Mouse (Mus musculus) neural tube, embryonic 14.5 days (tissue): Measurements from ENCODE around the gene Fdxacb1. TPM values are rescaled to one million over a fixed set of nuclear protein-coding genes. Genes with fewer than 3 reads are reported as not detected.

ENCODE experiments used
- ATAC-seq: fragments of 200-750 bp; cut with Nextera tagmentation; 2 replicates; pipeline ENCODE4 v1.8.0; 2017; ENCODE audit warnings: low read depth, mild to moderate bottlenecking, moderate TSS enrichment, moderate library complexity
- H3K27ac ChIP-seq: fragments of 300-500 bp; sonication (generic); 2 replicates; pipeline ENCODE4 v1.5.1; 2014; ENCODE audit warnings: low read depth, mild to moderate bottlenecking, control low read depth, low read length, moderate library complexity, mixed read lengths
- H3K27me3 ChIP-seq: fragments of 300-500 bp; sonication (generic); 2 replicates; pipeline ENCODE4 v1.6.1; 2014; ENCODE audit warnings: low read length; ENCODE audit not compliant: control insufficient read depth, insufficient read depth
- H3K36me3 ChIP-seq: fragments of 300-500 bp; sonication (generic); 2 replicates; pipeline ENCODE4 v1.6.1; 2014; ENCODE audit warnings: low read length, mixed read lengths; ENCODE audit not compliant: control insufficient read depth, insufficient read depth
- H3K4me1 ChIP-seq: fragments of 300-500 bp; sonication (generic); 2 replicates; pipeline ENCODE4 v1.6.1; 2014; ENCODE audit warnings: low read length; ENCODE audit not compliant: control insufficient read depth, insufficient read depth
- H3K4me2 ChIP-seq: fragments of 300-500 bp; sonication (generic); 2 replicates; pipeline ENCODE4 v1.6.1; 2014; ENCODE audit warnings: mild to moderate bottlenecking, low read depth, low read length, control low read depth
- H3K4me3 ChIP-seq: fragments of 300-500 bp; sonication (generic); 2 replicates; pipeline ENCODE4 v1.5.1; 2014; ENCODE audit warnings: low read depth, low read length, control low read depth, mixed read lengths
- H3K9ac ChIP-seq: fragments of 300-500 bp; sonication (generic); replicated peaks from 2 replicates; pipeline ENCODE4 v1.6.1; 2014; ENCODE audit warnings: low read depth, mild to moderate bottlenecking, control low read depth, low read length, mixed read lengths
- H3K9me3 ChIP-seq: fragments of 300-500 bp; sonication (generic); 2 replicates; pipeline ENCODE4 v1.6.1; 2016; ENCODE audit warnings: low read length; ENCODE audit not compliant: control insufficient read depth
- WGBS: fragments of 180-500 bp; shearing (Covaris S2); extraction: QIAGEN DNeasy Blood & Tissue Kit; methylation state at CpG from one replicate; pipeline ENCODE4 v1.1.7; 2014; 5-methylcytosine and 5-hydroxymethylcytosine counted together
- polyA plus RNA-seq: library from polyadenylated mRNA; unstranded; fragments of >200 nt; fragmentation: Nextera tagmentation; extraction: Ambion mirVana; gene quantifications from 2 replicates; pipeline ENCODE4 v1.2.1, GENCODE M21; 2014

The Fdxacb1 gene
- polyA plus RNA-seq, 1 experiment from 2014 or later: 11.5 TPM

GRCm38 (mm10) chr9:50811187-50811586 lies 43.2 kb downstream of the Fdxacb1 start:
- Histone ChIP-seq H3K4me3 (no peak overlapping the region), H3K27ac (no peak overlapping the region), H3K9me3 (no peaks in the 10 kb centered on the region), H3K36me3 (peaks cover 29% of the 10 kb centered on the region), H3K4me1 (no peaks in the 10 kb centered on the region), H3K9ac (no peak overlapping the region), H3K4me2 (no peak overlapping the region), H3K27me3 (no peaks in the 10 kb centered on the region)
- 96% methylated on average over 7 of the region's 7 CpGs for WGBS
- no peak for ATAC-seq

DNA sequence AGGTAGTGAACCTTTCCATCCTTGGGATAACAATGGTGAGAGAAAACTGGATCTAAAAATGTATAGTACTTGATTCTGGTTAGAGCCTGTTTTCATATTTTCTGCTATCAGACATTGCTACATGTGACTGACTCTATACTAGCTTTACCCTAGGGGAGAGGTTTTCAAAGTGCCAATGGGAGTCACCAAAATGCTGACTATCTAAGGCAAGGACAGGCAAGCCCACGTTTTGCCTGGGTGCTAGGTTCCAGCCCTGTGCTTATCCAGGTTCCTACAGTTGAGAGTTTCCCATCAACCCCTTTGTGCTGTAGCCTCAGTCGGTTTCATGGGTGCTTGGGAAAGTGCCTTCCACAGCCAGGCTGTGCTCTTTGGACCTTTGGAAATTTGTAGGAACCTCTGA lies 43.7 kb downstream of the Fdxacb1 start:
- H3K36me3 ChIP-seq: peaks cover 27% of the 10 kb centered on the region
- H3K4me1 ChIP-seq: no peaks in the 10 kb centered on the region
- ATAC-seq: no peak
- no peaks in the 10 kb centered on the region for H3K27me3 ChIP-seq
- 70% methylated on average over 2 of the region's 2 CpGs for WGBS
- H3K4me2 ChIP-seq: no peak overlapping the region
- no peak overlapping the region for H3K27ac ChIP-seq
- H3K9ac ChIP-seq: no peak overlapping the region
- no peak overlapping the region for H3K4me3 ChIP-seq
- no peaks in the 10 kb centered on the region for H3K9me3 ChIP-seq

DNA sequence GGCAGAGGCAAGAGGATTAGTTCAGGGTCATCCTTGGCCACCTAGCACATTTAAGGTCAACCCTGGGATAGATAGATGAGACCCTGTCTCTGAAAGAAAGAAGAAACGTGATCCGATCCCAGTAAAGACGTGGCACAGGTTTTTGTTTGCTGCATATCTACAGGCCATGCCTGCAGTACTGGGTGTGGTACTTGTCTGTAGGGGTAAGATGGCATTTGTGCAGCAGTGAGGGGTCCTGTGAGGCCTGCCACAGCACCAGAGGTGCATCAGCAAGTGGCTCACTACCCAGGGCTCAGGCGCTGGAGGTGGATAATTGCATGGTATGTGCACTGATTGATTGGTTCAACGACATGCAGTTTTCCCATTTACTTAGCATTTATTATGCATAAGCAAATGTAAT lies 45.8 kb downstream of the Fdxacb1 start:
- Histone ChIP-seq H3K4me2 (no peak overlapping the region), H3K9ac (no peak overlapping the region), H3K4me3 (no peak overlapping the region), H3K36me3 (peaks cover 16% of the 10 kb centered on the region), H3K4me1 (no peaks in the 10 kb centered on the region), H3K9me3 (no peaks in the 10 kb centered on the region), H3K27ac (no peak overlapping the region), H3K27me3 (no peaks in the 10 kb centered on the region)
- no peak for ATAC-seq
- 95% methylated on average over 5 of the region's 5 CpGs for WGBS

DNA sequence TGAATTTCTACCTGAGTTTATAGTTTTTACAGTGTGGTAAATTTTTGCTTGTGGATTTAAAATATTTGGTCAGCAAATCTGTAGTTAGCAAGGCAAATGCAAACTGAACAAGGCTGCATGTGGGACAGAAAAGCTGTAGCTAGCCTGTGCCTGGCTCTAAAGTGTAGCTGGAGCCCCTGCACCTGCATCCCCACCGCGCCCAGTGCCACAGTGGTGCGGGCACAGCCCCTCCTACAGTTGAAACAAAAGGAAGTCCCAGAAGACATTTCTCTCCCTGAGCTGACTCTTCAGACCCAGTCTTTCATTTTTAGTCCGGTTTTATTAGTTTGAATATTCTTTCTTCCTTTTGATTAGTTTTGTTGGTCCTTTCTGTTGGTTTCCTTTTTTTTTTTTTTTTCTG lies 47.6 kb downstream of the Fdxacb1 start:
- Histone ChIP-seq H3K36me3 (peaks cover 10% of the 10 kb centered on the region; the same call in 1 of the 2 replicates), H3K4me2 (no peak overlapping the region), H3K4me3 (no peak overlapping the region), H3K9me3 (no peaks in the 10 kb centered on the region), H3K9ac (no peak overlapping the region), H3K4me1 (no peaks in the 10 kb centered on the region), H3K27ac (no peak overlapping the region), H3K27me3 (no peaks in the 10 kb centered on the region)
- 98% methylated on average over 4 of the region's 4 CpGs for WGBS
- no peak for ATAC-seq

- H3K4me2 ChIP-seq: no peak overlapping the region
- peaks cover 10% of the 10 kb centered on the region; the same call in 1 of the 2 replicates for H3K36me3 ChIP-seq
- ATAC-seq: no peak
- WGBS: 95% methylated on average over 1 of the region's 1 CpGs
- H3K9ac ChIP-seq: no peak overlapping the region
- no peak overlapping the region for H3K4me3 ChIP-seq
- H3K9me3 ChIP-seq: no peaks in the 10 kb centered on the region
- H3K4me1 ChIP-seq: no peaks in the 10 kb centered on the region
- no peaks in the 10 kb centered on the region for H3K27me3 ChIP-seq
- H3K27ac ChIP-seq: no peak overlapping the region
These were observed 48.5 kb downstream of the Fdxacb1 start for GRCm38 (mm10) chr9:50816512-50816911.

GRCm38 (mm10) chr9:50818050-50818449 lies 50.0 kb downstream of the Fdxacb1 start:
- H3K9ac ChIP-seq: no peak overlapping the region
- no peak overlapping the region for H3K27ac ChIP-seq
- no peak for ATAC-seq
- no peak overlapping the region for H3K4me3 ChIP-seq
- H3K4me1 ChIP-seq: no peaks in the 10 kb centered on the region
- H3K36me3 ChIP-seq: peaks cover 12% of the 10 kb centered on the region
- H3K4me2 ChIP-seq: no peak overlapping the region
- 96% methylated on average over 6 of the region's 6 CpGs for WGBS
- H3K27me3 ChIP-seq: no peaks in the 10 kb centered on the region
- no peaks in the 10 kb centered on the region for H3K9me3 ChIP-seq

GRCm38 (mm10) chr9:50819716-50820115 lies 51.7 kb downstream of the Fdxacb1 start:
- WGBS: 89% methylated on average over 6 of the region's 6 CpGs
- Histone ChIP-seq H3K36me3 (peaks cover 14% of the 10 kb centered on the region), H3K4me3 (no peak overlapping the region), H3K9me3 (no peaks in the 10 kb centered on the region), H3K9ac (no peak overlapping the region), H3K27me3 (no peaks in the 10 kb centered on the region), H3K4me1 (no peaks in the 10 kb centered on the region), H3K4me2 (no peak overlapping the region), H3K27ac (no peak overlapping the region)
- no peak for ATAC-seq

GRCm38 (mm10) chr9:50821651-50822050 lies 53.6 kb downstream of the Fdxacb1 start:
- Histone ChIP-seq H3K9me3 (no peaks in the 10 kb centered on the region), H3K4me1 (no peaks in the 10 kb centered on the region), H3K27me3 (no peaks in the 10 kb centered on the region), H3K36me3 (peaks cover 14% of the 10 kb centered on the region), H3K27ac (no peak overlapping the region), H3K9ac (no peak overlapping the region), H3K4me2 (no peak overlapping the region), H3K4me3 (no peak overlapping the region)
- 87% methylated on average over 6 of the region's 6 CpGs for WGBS
- ATAC-seq: no peak

- H3K9ac ChIP-seq: no peak overlapping the region
- no peaks in the 10 kb centered on the region for H3K27me3 ChIP-seq
- no peak overlapping the region for H3K27ac ChIP-seq
- peaks cover 14% of the 10 kb centered on the region for H3K36me3 ChIP-seq
- 96% methylated on average over 5 of the region's 5 CpGs for WGBS
- no peaks in the 10 kb centered on the region for H3K4me1 ChIP-seq
- no peak for ATAC-seq
- H3K9me3 ChIP-seq: no peaks in the 10 kb centered on the region
- no peak overlapping the region for H3K4me3 ChIP-seq
- no peak overlapping the region for H3K4me2 ChIP-seq
These were observed 54.2 kb downstream of the Fdxacb1 start for GRCm38 (mm10) chr9:50822216-50822615.
